Mouse (Mus musculus): ENCODE results near the gene Ssxb10. TPM values are rescaled to one million over a fixed set of nuclear protein-coding genes. Genes with fewer than 3 reads are reported as not detected.

Gene Ssxb10
- polyA plus RNA-seq (2017; shearing (Covaris generic)) = not detected

DNA sequence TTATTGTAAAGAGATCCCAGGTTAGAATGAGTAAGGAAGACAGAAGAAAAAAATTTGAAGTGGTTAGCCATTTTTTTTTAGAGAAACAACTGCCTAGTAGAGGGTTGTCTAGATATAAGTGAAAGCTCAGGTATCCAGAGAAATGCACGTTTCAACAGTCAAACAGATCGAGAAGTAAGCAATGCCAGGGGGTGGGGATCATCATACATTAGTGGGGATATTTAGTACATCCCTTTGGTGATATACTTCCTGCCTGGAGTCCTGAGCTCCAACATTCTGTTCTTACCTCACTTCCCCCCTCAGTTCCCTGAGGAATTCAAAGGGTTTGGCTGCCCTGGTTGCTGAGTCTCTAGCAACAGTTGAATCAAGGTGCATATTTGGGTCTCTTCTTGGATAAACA lies at the start of gene Ssxb10:
Gene Ssxb10 (plus strand): TSS at position 301 of the 400 bp plus-strand sequence.

GRCm38 (mm10) chrX:8366678-8367077 lies 39.5 kb downstream of the Ssxb10 start, which contains the start of gene Ssxb9:
TSS of gene Ssxb9 (plus strand) at chrX:8366978.

Other genes with a start within 250 kb of the Ssxb10 start
- 100 to 1,000 TPM in 1 of 2 experiments, 10 to 100 TPM in 1; 98.6 to 110 TPM for gene Was, start 236.9 kb upstream of the Ssxb10 start, polyA plus RNA-seq (2017; shearing (Covaris generic))
- gene Wdr13, start 194.5 kb upstream of the Ssxb10 start, polyA plus RNA-seq (2017; shearing (Covaris generic)) = 10 to 100 TPM; 13.4 to 18.7 TPM
- gene Rbm3, start 181.5 kb upstream of the Ssxb10 start, polyA plus RNA-seq (2017; shearing (Covaris generic)) = 100 to 1,000 TPM; 668 to 956 TPM
- 10 to 100 TPM; 12.7 to 18.0 TPM for gene Tbc1d25, start 151.2 kb upstream of the Ssxb10 start, polyA plus RNA-seq (2017; shearing (Covaris generic))
- gene Ebp, start 133.9 kb upstream of the Ssxb10 start, polyA plus RNA-seq (2017; shearing (Covaris generic)) = 100 to 1,000 TPM; 142 to 256 TPM
- gene Porcn, start 120.9 kb upstream of the Ssxb10 start, polyA plus RNA-seq (2017; shearing (Covaris generic)) = under 1 TPM in 1 of 2 experiments, not detected in 1; 0.17 TPM
- gene Ftsj1, start 75.0 kb upstream of the Ssxb10 start, polyA plus RNA-seq (2017; shearing (Covaris generic)) = 10 to 100 TPM; 21.5 to 24.9 TPM
- gene Slc38a5, start 56.3 kb upstream of the Ssxb10 start, polyA plus RNA-seq (2017; shearing (Covaris generic)) = under 1 TPM; 0.25 to 0.49 TPM
- gene Ssxb9, start 39.6 kb downstream of the Ssxb10 start, polyA plus RNA-seq (2017; shearing (Covaris generic)) = not detected
- gene Ssxb1, start 85.9 kb downstream of the Ssxb10 start, polyA plus RNA-seq (2017; shearing (Covaris generic)) = not detected
- not detected for gene Ssxb2, start 134.3 kb downstream of the Ssxb10 start, polyA plus RNA-seq (2017; shearing (Covaris generic))
- not detected for gene Gm14459, start 197.5 kb downstream of the Ssxb10 start, polyA plus RNA-seq (2017; shearing (Covaris generic))
- gene Ssxb6, start 220.8 kb downstream of the Ssxb10 start, polyA plus RNA-seq (2017; shearing (Covaris generic)) = not detected